Mouse (Mus musculus): ENCODE results near the gene Bola1.

- TF ChIP-seq TAL1 (IDR thresholded peaks at IDR 0.05; ENCODE audit: low read length) (no peak), GATA1 (IDR thresholded peaks at IDR 0.05; ENCODE audit: low read length) (no peak)
Observed at GRCm38 (mm10) chr3:96235836-96236235, 16.3 kb upstream of the Bola1 start.
